Mouse (Mus musculus) WW6 (cell line): ENCODE results near the gene Gm11595.
"Not testable (repeated sequence)": the region's sequence is repeated elsewhere in the genome, so short reads cannot be mapped to it uniquely, and the experiment has no call there.

Experiments
- DNase-seq: peaks from one replicate; pipeline ENCODE4 v3.0.0-alpha.2; 2013; ENCODE audit warnings: low read depth, low spot score

Gm11595 gene

DNA sequence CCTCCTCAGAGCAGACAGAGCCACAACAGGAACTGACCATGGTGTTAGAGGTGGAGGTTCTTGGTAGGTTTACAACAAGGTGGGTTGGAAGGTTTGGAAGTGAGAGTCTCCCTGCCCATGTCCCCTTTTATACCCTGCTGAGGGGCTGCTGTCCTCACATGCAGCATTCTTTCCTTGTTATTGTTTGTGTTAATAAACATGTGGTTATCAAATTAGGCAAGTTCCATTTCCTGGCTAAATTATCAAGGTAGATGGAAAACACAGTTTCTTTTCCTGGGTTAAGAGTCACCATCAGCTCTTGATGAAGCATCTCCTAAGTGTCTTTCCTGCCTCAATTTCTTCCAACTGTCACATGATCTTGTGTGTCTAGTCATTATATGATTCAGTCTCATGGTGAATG is at the start of gene Gm11595:
Gene Gm11595, minus strand, starts transcription at position 101 of the 400 bp plus-strand sequence.
- DNase-seq = not testable (repeated sequence)

DNA sequence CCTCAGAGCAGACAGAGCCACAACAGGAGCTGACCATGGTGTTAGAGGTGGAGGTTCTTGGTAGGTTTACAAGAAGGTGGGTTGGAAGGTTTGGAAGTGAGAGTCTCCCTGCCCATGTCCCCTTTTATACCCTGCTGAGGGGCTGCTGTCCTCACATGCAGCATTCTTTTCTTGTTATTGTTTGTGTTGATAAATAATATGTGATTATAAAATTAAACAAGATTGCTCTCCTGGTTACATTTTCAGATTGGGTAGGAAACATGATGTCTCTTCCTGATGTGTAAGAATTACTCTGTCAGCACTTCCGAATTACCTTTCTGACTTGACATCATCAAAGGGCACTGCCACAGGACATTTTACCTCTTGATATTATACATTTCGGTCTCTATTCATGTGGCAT is 42.9 kb upstream of the Gm11595 start, which contains the start of gene Gm11564:
Gene Gm11564, minus strand, starts transcription at position 101 of the 400 bp plus-strand sequence.
- DNase-seq = not testable (repeated sequence)

DNA sequence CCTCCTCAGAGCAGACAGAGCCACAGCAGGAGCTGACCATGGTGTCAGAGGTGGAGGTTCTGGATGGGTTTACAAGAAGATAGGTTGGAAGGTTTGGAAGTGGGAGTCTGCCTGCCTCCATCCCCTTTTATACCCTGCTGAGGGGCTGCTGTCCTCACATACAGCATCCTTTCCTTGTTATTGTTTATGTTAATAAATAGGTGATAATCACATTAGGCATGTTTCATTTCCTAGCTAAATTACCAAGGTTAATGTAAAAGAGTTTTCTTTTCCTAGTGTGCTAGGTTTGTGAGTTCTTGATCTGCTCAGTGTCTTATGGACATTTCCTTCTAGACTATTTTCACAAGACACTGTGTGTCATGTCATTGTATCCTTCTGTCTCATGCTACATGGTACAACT is 37.1 kb upstream of the Gm11595 start, which contains the start of gene Krtap4-13:
Gene Krtap4-13, minus strand, starts transcription at position 101 of the 400 bp plus-strand sequence.
- DNase-seq = not testable (repeated sequence)

DNA sequence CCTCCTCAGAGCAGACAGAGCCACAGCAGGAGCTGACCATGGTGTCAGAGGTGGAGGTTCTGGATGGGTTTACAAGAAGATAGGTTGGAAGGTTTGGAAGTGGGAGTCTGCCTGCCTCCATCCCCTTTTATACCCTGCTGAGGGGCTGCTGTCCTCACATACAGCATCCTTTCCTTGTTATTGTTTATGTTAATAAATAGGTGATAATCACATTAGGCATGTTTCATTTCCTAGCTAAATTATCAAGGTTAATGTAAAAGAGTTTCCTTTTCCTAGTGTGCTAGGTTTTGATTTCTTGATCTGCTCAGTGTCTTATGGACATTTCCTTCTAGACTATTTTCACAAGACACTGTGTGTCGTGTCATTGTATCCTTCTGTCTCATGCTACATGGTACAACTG is 31.6 kb upstream of the Gm11595 start, which contains the start of gene Gm11554:
Gene Gm11554, minus strand, starts transcription at position 101 of the 400 bp plus-strand sequence.
- not testable (repeated sequence) for DNase-seq

DNA sequence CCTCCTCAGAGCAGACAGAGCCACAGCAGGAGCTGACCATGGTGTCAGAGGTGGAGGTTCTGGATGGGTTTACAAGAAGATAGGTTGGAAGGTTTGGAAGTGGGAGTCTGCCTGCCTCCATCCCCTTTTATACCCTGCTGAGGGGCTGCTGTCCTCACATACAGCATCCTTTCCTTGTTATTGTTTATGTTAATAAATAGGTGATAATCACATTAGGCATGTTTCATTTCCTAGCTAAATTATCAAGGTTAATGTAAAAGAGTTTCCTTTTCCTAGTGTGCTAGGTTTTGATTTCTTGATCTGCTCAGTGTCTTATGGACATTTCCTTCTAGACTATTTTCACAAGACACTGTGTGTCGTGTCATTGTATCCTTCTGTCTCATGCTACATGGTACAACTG is 26.1 kb upstream of the Gm11595 start, which contains the start of gene Gm11569:
Gene Gm11569, minus strand, starts transcription at position 101 of the 400 bp plus-strand sequence.
- DNase-seq = not testable (repeated sequence)

DNA sequence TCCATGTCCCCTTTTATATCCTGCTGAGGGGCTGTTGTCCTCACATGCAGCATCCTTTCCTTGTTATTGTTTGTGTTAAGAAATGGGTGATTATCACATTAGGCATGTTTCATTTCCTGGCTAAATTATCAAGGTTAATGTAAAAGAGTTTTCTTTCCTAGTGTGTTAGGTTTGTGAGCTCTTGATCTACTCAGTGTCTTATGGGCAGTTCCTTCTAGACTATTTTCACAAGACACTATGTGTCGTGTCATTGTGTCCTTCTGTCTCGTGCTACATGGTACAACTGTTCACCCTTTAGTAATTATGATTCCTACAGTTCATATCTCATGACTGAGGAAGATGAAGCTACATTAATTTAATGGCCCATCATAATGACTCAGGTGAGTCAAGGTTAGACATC is 20.7 kb upstream of the Gm11595 start, which contains the start of gene Gm11596:
Gene Gm11596, minus strand, starts transcription at position 101 of the 400 bp plus-strand sequence.
- DNase-seq = no peak

DNA sequence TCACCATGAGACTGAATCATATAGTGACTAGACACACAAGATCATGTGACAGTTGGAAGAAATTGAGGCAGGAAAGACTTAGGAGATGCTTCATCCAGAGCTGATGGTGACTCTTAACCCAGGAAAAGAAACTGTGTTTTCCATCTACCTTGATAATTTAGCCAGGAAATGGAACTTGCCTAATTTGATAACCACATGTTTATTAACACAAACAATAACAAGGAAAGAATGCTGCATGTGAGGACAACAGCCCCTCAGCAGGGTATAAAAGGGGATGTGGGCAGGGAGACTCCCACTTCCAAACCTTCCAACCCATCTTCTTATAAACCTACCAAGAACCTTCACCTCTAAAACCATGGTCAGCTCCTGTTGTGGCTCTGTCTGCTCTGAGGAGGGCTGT is 12.2 kb upstream of the Gm11595 start, which contains the start of gene Krtap4-9:
Gene Krtap4-9, plus strand, starts transcription at position 301 of the 400 bp plus-strand sequence.
- not testable (repeated sequence) for DNase-seq

DNA sequence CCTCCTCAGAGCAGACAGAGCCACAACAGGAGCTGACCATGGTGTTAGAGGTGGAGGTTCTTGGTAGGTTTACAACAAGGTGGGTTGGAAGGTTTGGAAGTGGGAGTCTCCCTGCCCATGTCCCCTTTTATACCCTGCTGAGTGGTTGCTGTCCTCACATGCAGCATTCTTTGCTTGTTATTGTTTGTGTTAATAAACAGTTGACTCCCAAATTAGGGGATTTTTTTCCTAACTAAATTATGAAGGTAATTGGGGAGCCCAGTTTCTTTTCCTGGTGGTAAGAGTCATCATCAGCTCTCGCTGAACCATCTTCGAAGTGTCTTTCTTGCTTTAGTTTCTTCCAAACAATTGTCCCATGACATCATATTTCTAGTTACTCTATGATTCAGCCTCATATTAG is 7.9 kb upstream of the Gm11595 start, which contains the start of gene Krtap4-8:
Gene Krtap4-8, minus strand, starts transcription at position 101 of the 400 bp plus-strand sequence.
- DNase-seq = no peak

DNA sequence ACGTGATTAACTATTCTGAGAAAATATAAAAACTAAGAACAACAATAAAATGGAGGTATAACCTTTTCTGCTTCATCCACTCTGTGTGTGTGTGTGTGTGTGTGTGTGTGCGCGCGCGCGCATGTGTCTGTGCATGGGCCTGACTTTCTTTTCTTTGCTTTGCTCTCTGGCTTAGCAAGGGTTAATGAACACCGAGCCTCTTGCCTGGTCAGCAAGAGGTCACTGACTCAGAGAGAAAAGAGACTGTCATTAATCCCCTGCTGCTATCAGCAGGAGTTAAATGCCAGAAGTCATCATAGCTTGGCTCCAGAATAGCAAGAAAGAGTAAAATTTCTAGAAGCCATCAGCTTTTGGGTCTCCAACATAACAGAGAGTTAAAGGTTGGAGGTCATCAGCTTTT is 5.7 kb upstream of the Gm11595 start:
- no peak for DNase-seq

DNA sequence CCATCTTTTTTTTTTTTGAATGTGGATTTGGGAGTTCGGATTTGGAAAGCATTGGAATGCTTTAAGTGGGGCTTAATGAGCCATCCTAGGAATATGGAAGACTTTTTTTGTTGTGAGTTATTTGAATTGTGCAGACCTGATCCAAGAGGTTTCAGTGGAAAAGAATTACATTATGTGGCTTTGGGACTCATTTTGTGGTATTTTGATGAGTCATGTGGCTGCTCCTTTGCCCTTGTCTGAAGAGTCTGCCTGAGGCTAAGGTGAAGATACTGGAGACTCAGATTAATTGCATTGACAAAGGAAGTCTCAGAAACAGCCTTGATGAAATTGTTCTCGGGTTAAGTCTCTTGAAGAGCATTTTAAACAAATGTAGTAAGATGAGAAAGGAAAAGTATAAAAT is 4.3 kb downstream of the Gm11595 start:
- DNase-seq = no peak

DNA sequence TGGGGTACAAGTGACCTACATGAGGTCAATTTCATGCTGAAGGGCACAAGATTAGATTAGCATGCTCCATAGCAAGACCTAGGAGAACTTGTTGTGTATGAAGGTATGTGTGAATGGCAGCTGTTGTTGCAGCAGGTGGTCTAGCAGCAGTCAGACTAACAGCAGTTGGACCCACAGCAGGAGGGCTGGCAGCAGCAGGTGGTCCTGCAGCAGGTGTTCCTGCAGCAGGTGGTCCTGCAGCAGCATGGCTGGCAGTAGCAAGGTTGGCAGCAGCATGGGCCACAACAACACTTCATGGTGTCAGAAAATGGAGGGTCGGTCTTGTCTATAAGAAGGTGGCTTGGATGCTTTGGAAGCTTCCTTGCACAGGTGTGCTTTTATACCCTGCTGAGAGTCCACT is 13.8 kb downstream of the Gm11595 start:
- DNase-seq = no peak

DNA sequence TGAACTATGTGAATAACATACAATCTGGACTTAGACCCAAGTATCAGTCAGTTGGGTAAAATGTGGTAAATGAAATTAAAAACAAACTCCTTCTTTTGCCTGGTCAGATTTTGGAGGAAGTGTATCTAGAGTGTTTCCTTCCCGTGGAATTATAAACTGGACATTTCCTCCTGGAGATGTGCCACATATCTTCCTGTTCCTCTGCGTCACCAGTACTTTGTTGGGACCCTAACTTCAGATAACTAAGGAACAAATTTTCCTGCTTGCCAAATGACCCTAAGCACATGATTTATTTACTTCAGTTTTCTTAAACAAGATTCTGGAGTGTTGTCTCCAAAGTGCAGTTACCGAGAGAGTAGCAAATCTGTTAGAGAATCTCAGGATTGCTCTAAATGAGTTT is 28.7 kb downstream of the Gm11595 start:
- DNase-seq = no peak

DNA sequence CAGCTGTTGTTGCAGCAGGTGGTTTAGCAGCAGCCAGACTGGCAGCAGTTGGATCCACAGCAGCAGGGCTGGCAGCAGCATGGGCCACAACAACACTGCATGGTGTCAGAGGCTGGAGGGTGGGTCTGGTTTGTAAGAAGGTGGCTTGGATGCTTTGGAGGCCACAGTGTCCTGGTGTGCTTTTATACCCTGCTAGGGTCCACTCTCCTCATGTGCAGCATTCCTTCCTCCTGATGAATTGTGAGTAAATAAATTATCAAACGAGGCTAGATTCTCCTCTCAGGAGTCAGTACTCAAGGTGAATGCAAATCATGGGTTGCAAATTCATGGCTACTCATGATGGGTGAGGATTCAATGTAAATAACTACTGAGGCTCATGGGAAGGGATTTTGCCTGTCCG is 38.5 kb downstream of the Gm11595 start, which contains the start of gene Gm14180:
Gene Gm14180, minus strand, starts transcription at position 101 of the 400 bp plus-strand sequence.
- no peak for DNase-seq

DNA sequence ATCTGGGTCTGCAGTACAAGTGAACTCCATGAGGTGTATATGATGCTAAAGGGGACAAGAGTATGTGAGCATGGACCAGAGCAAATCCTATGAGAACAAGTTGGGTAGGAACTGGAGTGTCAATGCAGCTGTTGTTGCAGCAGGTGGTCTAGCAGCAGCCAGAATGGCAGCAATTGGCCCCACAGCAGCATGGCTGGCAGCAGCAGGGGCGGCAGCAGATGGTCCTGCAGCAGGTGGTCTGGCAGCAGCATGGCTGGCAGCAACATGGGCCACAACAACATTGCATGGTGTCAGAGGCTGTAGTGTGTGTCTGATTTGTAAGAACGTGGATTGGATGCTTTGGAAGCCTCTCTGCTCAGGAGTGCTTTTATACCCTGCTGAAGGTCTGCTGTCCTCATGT is 48.7 kb downstream of the Gm11595 start:
- DNase-seq = no peak
